Comparison of ENCODE assay signal across 21 mouse cellular contexts in the genomic region with DNA sequence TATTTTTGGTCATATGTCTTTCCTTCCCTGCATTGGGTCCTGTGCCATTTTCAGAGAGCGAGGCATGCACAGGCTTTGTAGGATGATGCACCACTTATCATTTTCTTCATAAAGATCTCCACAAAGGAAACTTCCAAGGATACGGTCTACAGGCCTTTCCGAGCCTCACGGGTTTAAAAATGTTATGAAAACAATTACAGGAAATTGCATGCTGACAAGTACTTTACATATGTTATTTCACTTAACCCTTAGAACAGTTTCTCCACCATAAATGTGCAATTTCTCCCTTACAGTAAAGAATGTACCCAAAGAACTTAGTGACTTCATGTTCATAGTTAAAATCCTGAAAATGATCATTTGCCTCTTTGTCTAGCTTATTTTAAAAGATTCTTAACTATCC.
"Had no signal": no experiment of that assay in that cellular context is flagged by ENCODE, and none has a peak within 500 bp of the region (broad histone marks: within the 10 kb centered on the region; RNA-seq: fewer than 3 reads in every experiment).

No protein-coding gene starts in this region.

- H3K27ac ChIP-seq: heart, adult 2 months; hindbrain, embryonic 13.5 days; hindbrain, embryonic 15.5 days; hindbrain, postnatal 0 days; limb, embryonic 13.5 days; limb, embryonic 15.5 days; liver, embryonic 12.5 days; liver, embryonic 14.5 days had no signal

- H3K4me2 ChIP-seq: heart, embryonic 12.5 days; hindbrain, embryonic 13.5 days; hindbrain, embryonic 15.5 days; limb, embryonic 13.5 days; limb, embryonic 15.5 days; liver, embryonic 12.5 days had no signal

- H3K9me3 ChIP-seq: heart, embryonic 12.5 days; hindbrain, embryonic 13.5 days; hindbrain, embryonic 15.5 days; limb, embryonic 13.5 days; limb, embryonic 15.5 days; liver, embryonic 12.5 days had no signal

- H3K4me3 ChIP-seq: heart, adult 2 months; heart, embryonic 12.5 days; hindbrain, embryonic 13.5 days; hindbrain, embryonic 15.5 days; limb, embryonic 13.5 days; limb, embryonic 15.5 days; liver, embryonic 12.5 days had no signal

- H3K9ac ChIP-seq: forebrain, postnatal 0 days; heart, embryonic 12.5 days; hindbrain, embryonic 13.5 days; hindbrain, embryonic 15.5 days; limb, embryonic 13.5 days; limb, embryonic 15.5 days; liver, embryonic 12.5 days; liver, embryonic 14.5 days had no signal

- ATAC-seq: forebrain, postnatal 0 days; hindbrain, postnatal 0 days; intestine, embryonic 16.5 days; liver, embryonic 12.5 days had no signal

- H3K27me3 ChIP-seq: heart, embryonic 12.5 days; hindbrain, embryonic 13.5 days; hindbrain, embryonic 15.5 days; limb, embryonic 13.5 days; limb, embryonic 15.5 days; liver, embryonic 12.5 days had no signal

- DNase-seq: forebrain, postnatal 0 days; gastrocnemius, postnatal 14 days; gastrocnemius, postnatal 36 days; heart, adult 2 months; heart, postnatal 14 days; heart, postnatal 36 days; kidney, adult 18-20 months; kidney, adult 8-10 months; kidney, postnatal 36 days; layer of hippocampus, adult 9-11 months; layer of hippocampus, postnatal 36 days; left cerebral cortex, postnatal 4 days had no signal

- H3K4me1 ChIP-seq: hindbrain, embryonic 13.5 days; hindbrain, embryonic 15.5 days; limb, embryonic 13.5 days; limb, embryonic 15.5 days; liver, embryonic 12.5 days had no signal

- H3K36me3 ChIP-seq: liver, embryonic 12.5 days had no signal
